Mouse (Mus musculus): ENCODE results near the gene AF067061.

DNA sequence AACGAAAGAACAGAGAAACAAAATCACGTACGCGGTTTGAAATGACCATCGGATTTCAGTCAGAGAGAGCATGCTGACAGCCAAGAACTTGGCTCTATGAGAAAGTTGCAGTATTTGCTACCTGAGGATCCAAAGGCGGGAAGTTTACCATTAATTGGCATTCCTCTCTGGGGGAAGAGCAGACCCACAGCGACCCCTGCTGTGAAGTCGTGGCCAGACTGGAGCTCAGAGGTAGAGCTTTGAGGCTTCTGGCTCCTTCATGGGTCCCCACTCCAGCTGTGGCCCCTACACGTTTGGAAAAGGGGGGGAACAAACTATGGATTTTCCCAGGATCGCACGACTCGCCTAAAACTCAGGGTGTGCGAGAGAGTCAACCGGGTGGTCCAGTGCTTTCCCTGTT is 50.7 kb downstream of the AF067061 start:
- TF ChIP-seq CTCF (IDR thresholded peaks at IDR 0.05; ENCODE audit: borderline replicate concordance, control insufficient read depth, extremely low read depth, insufficient read depth, low read length, poor library complexity), result peak; percentile 67; the same call in 1 of the 2 replicates
- no peak for TF ChIP-seq POLR2A (IDR thresholded peaks at IDR 0.05; ENCODE audit: control insufficient read depth, extremely low read depth, insufficient read depth, low read length, poor library complexity)
